Mouse (Mus musculus) embryonic fibroblast, embryonic 13.5 days (primary cell): ENCODE measurements around the gene Sarnp.

ENCODE experiments used
- CTCF ChIP-seq: IDR thresholded peaks from 2 replicates; pipeline ENCODE4 v1.5.1; 2011; ENCODE audit warnings: mild to moderate bottlenecking, control low read depth, low read length, moderate library complexity, borderline replicate concordance; ENCODE audit not compliant: insufficient read depth
- POLR2A ChIP-seq: IDR thresholded peaks from 2 replicates; pipeline ENCODE4 v1.6.1; 2011; ENCODE audit warnings: low read depth, mild to moderate bottlenecking, control low read depth, low read length, moderate library complexity

DNA sequence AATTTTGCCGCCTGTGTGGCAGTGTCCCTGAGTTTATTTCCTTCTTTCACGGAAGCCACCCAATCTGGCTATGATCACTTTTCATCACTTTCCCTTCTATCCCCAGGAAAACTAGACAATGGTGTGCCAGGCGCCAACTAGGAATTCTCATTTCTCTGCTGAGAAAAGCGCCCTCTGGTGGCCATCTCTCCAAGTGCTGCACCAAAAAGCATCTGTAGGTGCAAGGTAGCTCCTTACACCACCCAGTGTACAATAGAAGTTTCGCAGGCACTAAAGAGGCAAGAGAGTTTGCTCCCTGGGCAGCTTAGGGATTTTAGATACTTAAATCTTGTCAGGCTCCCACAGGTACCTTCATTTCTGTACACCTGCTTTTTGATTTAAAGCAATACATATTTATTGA, 96.1 kb downstream of the Sarnp start:
- TF ChIP-seq POLR2A: no peak
- peak; percentile 64; the same call in 1 of the 2 replicates for TF ChIP-seq CTCF
